Mouse (Mus musculus): Measurements from ENCODE around the gene Coa5.

- TF ChIP-seq POLR2A (IDR thresholded peaks at IDR 0.05; ENCODE audit: low read depth, low read length) (no peak), CTCF (IDR thresholded peaks at IDR 0.05; ENCODE audit: extremely low read depth, insufficient read length, insufficient replicate concordance, low read depth, low read length) (peak; percentile 81; the same call in 1 of the 2 replicates)
These were observed 28.2 kb downstream of the Coa5 start for GRCm38 (mm10) chr1:37401687-37402086.

All from small intestine, adult 2 months (tissue).